Mouse (Mus musculus) midbrain, embryonic 14.5 days (tissue): Measurements from ENCODE around the gene Cactin. TPM values are rescaled to one million over a fixed set of nuclear protein-coding genes. Genes with fewer than 3 reads are reported as not detected.

Experiments
- ATAC-seq: fragments of 200-750 bp; cut with Nextera tagmentation; 2 replicates; pipeline ENCODE4 v1.8.0; 2017; ENCODE audit warnings: moderate number of reproducible peaks, moderate library complexity; ENCODE audit not compliant: low FRiP score, low TSS enrichment
- DNase-seq: peaks from one replicate; pipeline ENCODE4 v3.0.0-alpha.2; 2015
- H3K27ac ChIP-seq: fragments of 300-500 bp; sonication (generic); replicated peaks from 2 replicates; pipeline ENCODE4 v1.5.1; 2014; ENCODE audit warnings: mild to moderate bottlenecking, low read depth, low read length, moderate library complexity
- H3K27me3 ChIP-seq: fragments of 300-500 bp; sonication (generic); 2 replicates; pipeline ENCODE4 v1.6.1; 2014; ENCODE audit warnings: low read length, control low read depth, mixed read lengths; ENCODE audit not compliant: control insufficient read depth, insufficient read depth
- H3K36me3 ChIP-seq: fragments of 300-500 bp; sonication (generic); 2 replicates; pipeline ENCODE4 v1.6.1; 2014; ENCODE audit warnings: low read length, control low read depth; ENCODE audit not compliant: control insufficient read depth, insufficient read depth
- H3K4me1 ChIP-seq: fragments of 300-500 bp; sonication (generic); 2 replicates; pipeline ENCODE4 v1.6.1; 2014; ENCODE audit warnings: mild to moderate bottlenecking, antibody characterized with exemption, low read length, control low read depth; ENCODE audit not compliant: control insufficient read depth, insufficient read depth
- H3K4me2 ChIP-seq: fragments of 300-500 bp; sonication (generic); 2 replicates; pipeline ENCODE4 v1.6.1; 2014; ENCODE audit warnings: mild to moderate bottlenecking, low read length, moderate library complexity
- H3K4me3 ChIP-seq: fragments of 300-500 bp; sonication (generic); replicated peaks from 2 replicates; pipeline ENCODE4 v1.5.1; 2014; ENCODE audit warnings: low read depth, low read length
- H3K9ac ChIP-seq: fragments of 300-500 bp; sonication (generic); replicated peaks from 2 replicates; pipeline ENCODE4 v1.6.1; 2014; ENCODE audit warnings: mild to moderate bottlenecking, low read length, moderate library complexity
- H3K9me3 ChIP-seq: fragments of 300-500 bp; sonication (generic); 2 replicates; pipeline ENCODE4 v1.6.1; 2016; ENCODE audit warnings: low read length, control low read depth, mixed read lengths; ENCODE audit not compliant: control insufficient read depth
- WGBS: fragments of 180-500 bp; shearing (Covaris S2); extraction: QIAGEN DNeasy Blood & Tissue Kit; methylation state at CpG from one replicate; pipeline ENCODE4 v1.1.7; 2014; 5-methylcytosine and 5-hydroxymethylcytosine counted together
- polyA plus RNA-seq: library from polyadenylated mRNA; unstranded; fragments of >200 nt; fragmentation: Nextera tagmentation; extraction: Ambion mirVana; gene quantifications from 2 replicates; pipeline ENCODE4 v1.2.1, GENCODE M21; 2014

Cactin gene
- polyA plus RNA-seq, 1 experiment from 2014 or later, result 22.8 TPM

GRCm38 (mm10) chr10:81293334-81294030 lies 27.4 kb upstream of the Cactin start:
- Histone ChIP-seq H3K4me3 (peak overlapping the region; percentile 87), H3K27ac (peak overlapping the region; percentile 89), H3K36me3 (no peaks in the 10 kb centered on the region), H3K9me3 (no peaks in the 10 kb centered on the region), H3K4me1 (peaks cover 28% of the 10 kb centered on the region), H3K4me2 (peak overlapping the region; percentile 97), H3K27me3 (peaks cover 22% of the 10 kb centered on the region), H3K9ac (peak overlapping the region; percentile 82)
- ATAC-seq (no peak), DNase-seq (no peak)
- WGBS, result 3% methylated on average over 25 of the region's 25 CpGs

GRCm38 (mm10) chr10:81294442-81294841 lies 26.5 kb upstream of the Cactin start:
- Histone ChIP-seq H3K27me3 (peaks cover 20% of the 10 kb centered on the region), H3K4me3 (peak overlapping the region; percentile 87), H3K4me1 (peaks cover 28% of the 10 kb centered on the region), H3K9me3 (no peaks in the 10 kb centered on the region), H3K4me2 (peak overlapping the region; percentile 97), H3K36me3 (no peaks in the 10 kb centered on the region), H3K9ac (peak overlapping the region; percentile 82), H3K27ac (no peak overlapping the region)
- ATAC-seq, result no peak
- 72% methylated on average over 8 of the region's 8 CpGs for WGBS
- no peak for DNase-seq

DNA sequence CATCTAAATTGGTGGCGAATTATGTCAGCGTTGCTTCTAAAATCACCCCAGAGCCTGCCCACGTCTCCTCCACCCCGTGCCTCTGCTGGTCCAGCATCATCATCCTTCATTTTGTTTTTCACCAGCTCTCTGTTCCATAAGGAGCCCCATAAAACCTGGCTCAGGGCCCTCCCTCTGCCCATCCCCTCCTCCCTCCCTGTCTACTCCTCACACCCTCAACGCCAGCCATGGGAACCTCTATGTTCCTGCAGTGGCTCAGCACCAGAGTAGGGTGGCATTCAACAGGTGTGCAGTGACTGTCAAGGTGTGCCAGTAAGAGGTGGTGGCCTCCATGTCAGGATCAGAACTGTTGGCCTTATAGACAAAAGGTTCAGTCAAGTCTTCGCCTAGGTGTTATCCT lies 25.7 kb upstream of the Cactin start:
- WGBS, result 94% methylated on average over 6 of the region's 6 CpGs
- Histone ChIP-seq H3K9ac (peak overlapping the region; percentile 82; the same call in 1 of the 2 replicates), H3K4me3 (0 out of 2 replicates have a peak overlapping the region, but pooled peaks have one; percentile 87)

GRCm38 (mm10) chr10:81297246-81297645 lies 23.7 kb upstream of the Cactin start:
- no peaks in the 10 kb centered on the region for H3K36me3 ChIP-seq
- H3K4me3 ChIP-seq, result no peak overlapping the region
- H3K9me3 ChIP-seq, result no peaks in the 10 kb centered on the region
- 81% methylated on average over 6 of the region's 6 CpGs for WGBS
- no peak for ATAC-seq
- no peaks in the 10 kb centered on the region for H3K27me3 ChIP-seq
- H3K27ac ChIP-seq, result no peak overlapping the region
- H3K4me1 ChIP-seq, result peaks cover 23% of the 10 kb centered on the region
- H3K4me2 ChIP-seq, result no peak overlapping the region
- H3K9ac ChIP-seq, result no peak overlapping the region
- DNase-seq, result no peak

More for the DNA sequence above, 25.7 kb upstream of the Cactin start:
- Histone ChIP-seq H3K9me3 (no peaks in the 10 kb centered on the region), H3K4me1 (peaks cover 28% of the 10 kb centered on the region), H3K36me3 (no peaks in the 10 kb centered on the region), H3K4me2 (no peak overlapping the region), H3K27me3 (peaks cover 13% of the 10 kb centered on the region), H3K27ac (no peak overlapping the region)
- no peak for ATAC-seq
- no peak for DNase-seq

- H3K27ac ChIP-seq, result no peak overlapping the region
- no peak overlapping the region for H3K9ac ChIP-seq
- no peaks in the 10 kb centered on the region for H3K36me3 ChIP-seq
- ATAC-seq (no peak), DNase-seq (no peak)
- peaks cover 23% of the 10 kb centered on the region for H3K4me1 ChIP-seq
- H3K4me3 ChIP-seq, result no peak overlapping the region
- H3K9me3 ChIP-seq, result no peaks in the 10 kb centered on the region
- no peak overlapping the region for H3K4me2 ChIP-seq
- 91% methylated on average over 10 of the region's 10 CpGs for WGBS
- no peaks in the 10 kb centered on the region for H3K27me3 ChIP-seq
Measured at GRCm38 (mm10) chr10:81297845-81298244, 23.1 kb upstream of the Cactin start.

DNA sequence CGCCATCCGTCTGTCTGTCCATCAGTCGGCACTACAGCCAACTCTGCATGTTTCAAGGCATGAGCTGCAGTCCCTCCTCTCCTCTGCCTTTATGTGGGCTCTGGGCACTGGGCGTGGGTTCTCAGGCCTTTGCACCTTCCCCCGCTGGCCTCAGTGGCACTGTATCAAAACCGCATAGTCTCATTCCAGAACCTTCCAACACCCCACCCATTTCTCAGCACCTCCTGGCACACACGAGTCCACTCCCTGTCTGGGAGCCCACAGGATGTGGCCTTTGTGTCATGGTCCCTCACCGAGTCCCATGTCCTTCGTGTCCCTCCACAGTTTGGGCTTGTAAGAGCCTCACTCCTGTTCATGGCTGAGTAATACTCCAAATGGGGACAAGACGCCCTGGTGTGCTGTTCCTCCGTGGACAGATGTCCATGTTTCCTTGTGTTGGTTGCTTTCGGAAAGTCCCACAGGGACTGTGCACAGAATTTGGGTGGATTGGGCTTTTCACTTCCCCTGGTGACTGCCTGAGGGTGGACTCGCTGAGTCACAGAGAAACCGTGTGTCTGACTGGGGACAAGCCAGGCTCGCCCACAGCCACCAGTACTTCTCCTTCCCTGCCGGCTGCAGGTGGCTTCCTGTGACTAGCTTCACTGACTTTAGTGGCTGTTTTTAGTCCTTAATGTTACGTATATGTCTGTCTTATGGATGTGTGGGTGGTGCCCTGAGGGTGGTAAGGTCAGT lies 22.4 kb upstream of the Cactin start:
- Histone ChIP-seq H3K27ac (no peak overlapping the region), H3K4me1 (peaks cover 23% of the 10 kb centered on the region), H3K27me3 (no peaks in the 10 kb centered on the region), H3K9me3 (no peaks in the 10 kb centered on the region), H3K4me2 (no peak overlapping the region), H3K36me3 (no peaks in the 10 kb centered on the region), H3K9ac (no peak overlapping the region), H3K4me3 (no peak overlapping the region)
- DNase-seq, result no peak
- 96% methylated on average over 17 of the region's 17 CpGs for WGBS
- ATAC-seq, result no peak

DNA sequence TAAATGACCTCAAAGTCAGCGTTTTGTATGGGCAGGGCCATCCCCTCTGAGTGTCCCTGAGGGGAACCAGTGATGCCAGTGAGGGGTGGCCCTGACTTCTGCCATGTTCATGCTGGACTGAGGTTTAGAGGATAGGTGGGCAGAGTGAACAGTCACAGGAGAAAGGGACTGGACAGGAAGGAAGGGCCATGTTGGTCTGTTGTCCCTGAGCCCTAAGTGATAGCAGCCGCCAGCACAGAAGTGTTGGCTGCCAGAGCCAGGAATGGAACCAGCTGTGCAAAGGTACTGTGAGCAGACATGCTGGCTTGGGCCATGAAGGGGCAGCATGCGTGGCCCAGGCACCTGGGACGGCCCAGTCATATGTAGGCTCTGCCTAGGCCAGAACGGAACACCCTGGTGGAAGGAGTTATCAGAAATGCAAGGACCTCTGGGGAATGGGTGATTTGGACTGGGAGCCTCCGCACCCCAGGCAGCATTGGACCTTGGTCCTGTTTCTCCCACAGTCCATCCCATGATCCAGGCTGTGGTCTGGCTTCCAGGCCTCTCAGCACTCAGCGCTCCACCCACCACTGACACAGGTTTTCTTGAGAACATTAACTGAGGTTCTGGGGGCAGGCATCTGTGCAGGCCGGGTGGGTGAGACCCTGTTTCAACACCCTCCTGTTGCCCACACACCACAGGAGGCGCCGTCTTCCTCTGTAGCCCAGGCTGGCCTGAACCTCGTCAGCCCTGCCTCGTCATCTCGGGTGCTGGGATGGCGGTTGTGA lies 21.1 kb upstream of the Cactin start:
- Histone ChIP-seq H3K4me2 (no peak overlapping the region), H3K4me1 (peaks cover 12% of the 10 kb centered on the region), H3K36me3 (no peaks in the 10 kb centered on the region), H3K9me3 (no peaks in the 10 kb centered on the region), H3K27ac (no peak overlapping the region), H3K27me3 (no peaks in the 10 kb centered on the region), H3K9ac (no peak overlapping the region), H3K4me3 (no peak overlapping the region)
- ATAC-seq, result no peak
- WGBS, result 90% methylated on average over 14 of the region's 14 CpGs
- DNase-seq, result no peak

DNA sequence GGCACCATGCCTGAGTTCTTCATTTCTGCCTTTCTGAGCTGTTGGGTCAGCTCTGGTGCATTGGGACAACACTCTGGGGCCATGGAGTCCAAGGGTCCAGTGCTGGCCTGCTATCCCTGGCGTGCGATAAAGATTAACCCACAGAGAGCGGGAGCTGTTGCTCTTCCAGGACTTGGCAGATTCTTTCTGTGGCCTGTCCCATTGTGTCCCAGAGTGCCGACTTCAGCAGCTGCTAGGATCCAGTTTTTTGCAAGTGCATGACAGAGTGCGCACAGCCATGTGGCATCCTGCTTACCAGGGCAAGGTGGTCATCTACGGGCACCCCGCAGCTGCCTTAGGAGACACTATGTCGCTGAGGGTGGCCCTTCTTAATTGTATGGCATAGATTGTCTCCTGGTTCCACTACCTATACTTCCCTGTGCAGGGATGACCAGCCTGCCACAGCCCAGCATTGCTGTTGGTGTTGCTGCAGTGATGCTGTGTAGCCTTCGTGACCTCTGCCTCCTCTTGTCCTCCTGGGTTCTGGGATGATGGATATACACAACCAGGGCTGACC lies 20.5 kb upstream of the Cactin start:
- no peak overlapping the region for H3K4me3 ChIP-seq
- no peak overlapping the region for H3K4me2 ChIP-seq
- no peaks in the 10 kb centered on the region for H3K36me3 ChIP-seq
- H3K4me1 ChIP-seq, result peaks cover 5% of the 10 kb centered on the region; the same call in 1 of the 2 replicates
- ATAC-seq, result no peak
- no peaks in the 10 kb centered on the region for H3K9me3 ChIP-seq
- no peaks in the 10 kb centered on the region for H3K27me3 ChIP-seq
- H3K9ac ChIP-seq, result no peak overlapping the region
- 85% methylated on average over 9 of the region's 9 CpGs for WGBS
- DNase-seq, result no peak
- no peak overlapping the region for H3K27ac ChIP-seq
